Mouse (Mus musculus): Measurements from ENCODE around the gene Runx1. TPM values are rescaled to one million over a fixed set of nuclear protein-coding genes. Genes with fewer than 3 reads are reported as not detected.
A peak's percentile ranks its signal among the peaks of the same experiment; 100 is the strongest.

Gene Runx1
- total RNA-seq, 1 experiment from 2014 or later: 92.4 TPM

DNA sequence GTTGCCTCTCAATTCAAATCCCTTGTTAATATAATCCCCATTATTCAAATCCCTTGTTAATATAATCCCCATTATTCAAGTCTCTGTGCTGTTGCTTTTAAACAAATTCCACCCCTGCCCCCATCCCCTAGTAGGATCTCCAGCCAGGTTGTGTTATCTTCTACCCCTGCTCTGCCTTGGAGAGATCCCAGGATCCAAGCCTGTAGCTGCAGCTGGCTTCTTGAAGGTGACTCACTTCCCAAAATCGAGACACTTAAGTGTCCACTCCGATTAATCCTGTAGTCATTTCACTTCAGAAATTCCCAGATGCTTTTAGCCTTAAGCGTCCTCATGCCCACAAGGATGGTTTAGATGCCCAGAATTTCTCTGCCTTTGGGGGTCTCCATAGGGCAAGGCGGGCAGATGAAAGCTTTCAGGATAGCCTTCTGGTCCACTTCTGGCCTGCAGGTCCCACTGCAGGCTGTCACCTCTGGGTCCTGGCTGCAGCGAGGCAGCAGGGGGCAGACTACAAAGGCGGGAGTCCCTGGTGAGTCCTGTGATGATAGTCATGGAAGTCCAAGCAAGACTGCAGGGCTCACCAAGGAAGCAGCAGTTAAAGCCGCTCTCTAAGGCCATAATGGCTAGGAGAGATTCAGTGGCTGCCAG is 1.8 kb upstream of the Runx1 start:
- no peak for ATAC-seq (replicated peaks; ENCODE audit: low read depth, poor library complexity, severe bottlenecking)

- no peak for ATAC-seq (replicated peaks; ENCODE audit: low read depth, poor library complexity, severe bottlenecking)
These were observed 734 bp upstream of the Runx1 start for GRCm38 (mm10) chr16:92826683-92827082.

DNA sequence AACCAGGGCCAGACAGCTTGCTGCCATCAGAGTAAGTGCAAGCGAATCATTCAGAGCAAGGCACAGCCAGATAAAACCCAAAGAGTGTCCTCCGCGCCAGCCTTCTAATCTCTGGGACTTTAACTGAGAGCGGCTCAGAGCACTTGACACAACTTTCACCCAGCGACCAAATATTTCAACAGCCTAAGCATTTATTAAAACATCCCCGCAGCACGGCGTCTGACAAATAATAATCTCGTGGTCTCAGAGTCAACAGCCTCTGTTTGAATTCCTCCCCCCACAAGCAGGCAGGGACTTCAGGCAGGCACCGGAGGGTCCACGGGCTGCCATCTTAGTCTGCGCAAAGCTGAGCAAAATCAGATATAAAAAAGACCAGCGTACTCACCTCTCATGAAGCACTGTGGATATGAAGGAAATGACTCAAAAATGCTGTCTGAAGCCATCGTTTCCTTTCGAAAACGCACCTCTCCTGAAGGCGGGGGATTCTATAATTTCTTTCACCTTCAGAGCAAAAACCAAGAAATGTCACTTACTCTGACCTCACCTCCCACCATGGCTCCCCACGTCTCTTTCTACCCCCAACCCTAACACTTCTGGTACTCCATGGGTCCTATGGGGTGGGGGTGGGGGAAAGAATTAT is 625 bp downstream of the Runx1 start:
- no peak; the same call in 1 of the 2 replicates for ATAC-seq (replicated peaks; ENCODE audit: low read depth, poor library complexity, severe bottlenecking)

GRCm38 (mm10) chr16:92824723-92825203 is 1.2 kb downstream of the Runx1 start:
- no peak for ATAC-seq (replicated peaks; ENCODE audit: low read depth, poor library complexity, severe bottlenecking)

DNA sequence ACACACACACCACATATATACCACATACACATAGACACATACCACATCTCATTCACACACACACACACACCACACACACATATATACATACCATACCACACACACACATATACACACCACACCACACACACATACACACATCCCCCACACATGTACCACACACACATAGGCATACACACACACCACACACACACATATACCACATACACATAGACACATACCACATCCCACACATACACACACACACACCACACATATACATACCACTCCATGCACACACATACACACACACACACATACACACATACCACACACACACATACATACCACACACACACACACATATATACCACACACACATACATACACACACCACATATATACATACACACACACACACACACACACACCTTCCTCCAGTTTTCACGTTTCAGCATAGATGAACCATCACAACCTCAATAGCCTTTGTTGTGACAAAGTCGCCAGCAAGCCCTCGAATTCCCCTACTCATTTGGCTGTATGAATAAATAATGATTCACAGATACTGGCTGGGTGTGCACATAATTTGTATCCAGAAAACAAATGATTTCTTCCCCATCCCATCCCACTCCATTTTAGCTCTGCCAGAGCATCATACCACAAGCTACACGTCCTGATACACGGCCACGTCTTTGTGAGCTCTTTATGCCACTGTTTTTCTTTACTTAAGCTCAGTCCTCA is 1.8 kb downstream of the Runx1 start:
- ATAC-seq (replicated peaks; ENCODE audit: low read depth, poor library complexity, severe bottlenecking): no peak

- ATAC-seq (replicated peaks; ENCODE audit: low read depth, poor library complexity, severe bottlenecking): no peak
These were observed 2.5 kb downstream of the Runx1 start for GRCm38 (mm10) chr16:92823381-92823862.

- ATAC-seq (replicated peaks; ENCODE audit: low read depth, poor library complexity, severe bottlenecking): no peak
These were observed 3.3 kb downstream of the Runx1 start for GRCm38 (mm10) chr16:92822676-92823075.

- ATAC-seq (replicated peaks; ENCODE audit: low read depth, poor library complexity, severe bottlenecking): peak; percentile 65
These were observed 3.9 kb downstream of the Runx1 start for GRCm38 (mm10) chr16:92821938-92822629.

DNA sequence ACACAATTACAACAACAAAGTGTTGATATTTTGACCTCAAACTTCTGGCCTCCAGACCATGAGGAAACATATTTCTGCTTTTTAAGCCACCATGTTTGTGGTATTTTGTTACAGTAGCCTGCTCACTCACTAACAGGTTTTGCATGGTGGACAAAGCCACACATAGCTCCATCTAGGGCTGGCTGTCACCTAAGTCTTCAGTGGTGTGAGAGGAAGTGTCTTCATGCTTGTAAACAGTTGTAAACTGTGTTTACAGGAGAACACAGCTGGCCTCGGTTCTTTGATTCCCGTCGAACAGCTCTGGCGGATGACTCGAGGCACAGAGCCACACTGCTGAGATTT is 4.4 kb downstream of the Runx1 start:
- no peak for ATAC-seq (replicated peaks; ENCODE audit: low read depth, poor library complexity, severe bottlenecking)

GRCm38 (mm10) chr16:92820451-92820850 is 5.5 kb downstream of the Runx1 start:
- ATAC-seq (replicated peaks; ENCODE audit: low read depth, poor library complexity, severe bottlenecking): no peak

GRCm38 (mm10) chr16:92818480-92819269 is 7.3 kb downstream of the Runx1 start:
- peak; percentile 38 for ATAC-seq (replicated peaks; ENCODE audit: low read depth, poor library complexity, severe bottlenecking)

GRCm38 (mm10) chr16:92816092-92816491 is 9.9 kb downstream of the Runx1 start:
- no peak for ATAC-seq (replicated peaks; ENCODE audit: low read depth, poor library complexity, severe bottlenecking)

DNA sequence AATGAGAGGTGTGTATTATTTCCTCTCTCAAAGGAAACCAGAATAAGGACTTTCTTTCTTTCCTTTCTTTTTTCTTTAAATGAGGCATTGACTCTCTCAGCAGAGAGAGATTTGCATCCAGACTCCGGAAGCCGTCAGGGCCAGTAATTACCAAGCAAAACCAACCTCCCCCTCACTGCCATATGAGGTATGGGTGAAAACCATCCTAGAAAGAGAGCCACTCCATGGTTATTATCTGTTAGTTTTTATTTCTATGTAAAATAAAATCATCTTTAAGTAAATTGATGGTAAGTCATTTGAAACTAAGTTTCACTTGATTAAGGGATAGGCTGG is 10.8 kb downstream of the Runx1 start:
- ATAC-seq (replicated peaks; ENCODE audit: low read depth, poor library complexity, severe bottlenecking): no peak

DNA sequence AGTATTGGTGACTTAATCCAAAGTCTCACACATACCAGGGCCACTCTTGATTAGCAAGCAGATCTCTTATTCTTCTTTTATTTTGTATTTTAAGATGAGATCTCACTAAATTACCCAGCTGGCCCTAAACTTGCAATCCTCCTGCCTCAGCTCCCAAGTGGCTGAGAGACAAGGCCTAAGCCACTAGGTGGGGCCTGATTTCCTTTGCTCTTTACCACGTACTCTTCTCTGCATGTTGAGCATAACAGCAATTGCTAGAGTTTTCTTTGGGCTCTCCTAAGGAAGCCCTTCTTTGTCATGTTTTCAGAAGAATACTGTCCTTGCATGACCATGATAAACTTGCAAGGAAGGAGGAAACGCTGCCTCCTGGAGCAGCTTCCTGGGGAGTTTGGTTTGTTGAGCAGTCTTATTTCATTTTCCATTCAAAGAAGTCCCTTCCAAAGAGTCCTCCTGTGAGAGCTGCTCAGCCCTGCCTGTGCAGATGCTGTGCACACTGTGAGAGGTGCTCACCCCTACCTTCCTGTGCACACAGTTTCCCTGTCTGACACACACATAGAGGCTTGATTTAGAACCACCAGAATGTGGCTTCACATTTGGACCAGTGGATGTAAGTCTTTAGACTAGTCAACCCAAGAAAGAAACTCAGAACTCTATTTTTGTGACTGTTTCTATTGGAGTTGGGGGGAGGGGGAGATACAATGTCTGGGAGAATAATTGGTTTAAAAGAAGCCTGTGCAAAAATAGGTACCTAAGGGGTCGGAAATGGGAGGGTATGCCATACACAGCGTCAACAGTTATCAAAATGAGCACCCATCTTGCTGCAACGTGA is 11.4 kb downstream of the Runx1 start:
- ATAC-seq (replicated peaks; ENCODE audit: low read depth, poor library complexity, severe bottlenecking): no peak

GRCm38 (mm10) chr16:92812405-92812804 is 13.5 kb downstream of the Runx1 start:
- no peak for ATAC-seq (replicated peaks; ENCODE audit: low read depth, poor library complexity, severe bottlenecking)

- ATAC-seq (replicated peaks; ENCODE audit: low read depth, poor library complexity, severe bottlenecking): no peak
These were observed 15.2 kb downstream of the Runx1 start for GRCm38 (mm10) chr16:92810568-92811240.

- peak; percentile 64 for ATAC-seq (replicated peaks; ENCODE audit: low read depth, poor library complexity, severe bottlenecking)
These were observed 18.2 kb downstream of the Runx1 start for GRCm38 (mm10) chr16:92807772-92808171.

DNA sequence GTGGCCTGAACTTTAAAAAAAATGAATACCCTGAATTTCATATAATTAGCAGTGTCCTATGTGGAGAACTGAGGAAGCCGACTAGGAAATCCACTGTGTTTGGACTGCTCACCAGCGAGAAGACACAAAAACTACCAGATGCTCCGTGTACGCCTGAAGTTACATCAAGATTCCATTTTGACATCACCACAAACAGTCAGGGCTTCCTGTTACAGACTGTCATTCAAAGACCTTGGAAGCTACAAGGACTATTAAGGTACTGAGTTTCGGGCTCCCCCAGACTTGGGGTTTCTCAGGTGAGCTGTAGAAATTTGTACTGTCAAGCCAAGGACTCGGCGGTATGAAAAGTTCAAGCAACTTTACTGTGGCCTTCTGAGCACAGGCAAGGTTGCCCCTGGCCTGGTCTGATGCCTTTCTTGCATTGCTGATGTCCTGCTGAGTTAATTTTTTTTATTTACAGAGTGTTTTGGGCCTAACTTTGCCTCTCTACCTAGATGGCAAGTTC is 22.8 kb downstream of the Runx1 start:
- no peak for ATAC-seq (replicated peaks; ENCODE audit: low read depth, poor library complexity, severe bottlenecking)
